Mouse (Mus musculus) c-Kit-negative CD71-positive TER-119-positive erythroid progenitor cells, embryonic 14.5 days (primary cell): ENCODE results near the gene Tpm3.

ENCODE experiments used
- DNase-seq: peaks from one replicate; pipeline ENCODE4 v3.0.0-alpha.2; 2013; ENCODE audit warnings: low read depth, low spot score

Gene Tpm3

GRCm38 (mm10) chr3:90136660-90137059, 64.2 kb downstream of the Tpm3 start:
- DNase-seq = no peak

- DNase-seq = no peak
Measured at GRCm38 (mm10) chr3:90137606-90138005, 65.2 kb downstream of the Tpm3 start.

DNA sequence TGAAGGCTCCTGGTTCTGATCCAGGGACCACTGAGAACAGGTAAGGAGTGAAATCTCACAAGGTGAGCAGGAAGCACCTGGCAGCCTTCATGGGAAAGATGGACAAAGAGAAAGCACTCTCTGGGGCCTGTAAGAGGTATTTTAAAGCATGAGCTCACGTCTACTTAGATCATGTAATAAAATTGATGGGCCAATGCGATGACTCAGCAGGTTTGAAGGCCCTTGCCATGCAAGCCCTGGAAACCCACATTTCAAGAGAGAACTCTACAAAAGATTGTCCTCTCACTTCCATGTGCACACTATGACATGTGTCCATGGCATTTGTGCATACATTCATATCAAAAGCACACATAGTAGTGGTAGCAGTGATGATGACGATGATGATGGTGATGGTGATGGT, 67.5 kb downstream of the Tpm3 start:
- DNase-seq = no peak

DNA sequence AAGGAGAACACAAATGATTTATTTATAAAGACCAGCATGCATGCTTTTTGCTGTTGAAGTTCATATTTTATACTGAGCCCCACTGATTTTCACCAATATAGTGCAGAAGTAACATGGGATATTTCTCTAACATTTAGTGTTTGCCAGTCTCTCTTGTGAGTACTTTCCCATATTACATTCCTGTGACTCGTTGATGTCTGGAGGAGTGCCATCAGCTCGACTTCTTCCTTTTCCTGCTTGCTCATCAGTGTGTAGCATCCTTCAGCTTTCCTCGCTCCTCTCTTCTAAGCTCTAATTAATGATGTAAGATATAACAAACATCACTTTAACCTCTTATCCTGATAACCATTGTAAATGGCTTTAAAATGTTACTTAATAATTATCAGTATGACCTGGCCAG, 73.0 kb downstream of the Tpm3 start:
- DNase-seq = no peak

DNA sequence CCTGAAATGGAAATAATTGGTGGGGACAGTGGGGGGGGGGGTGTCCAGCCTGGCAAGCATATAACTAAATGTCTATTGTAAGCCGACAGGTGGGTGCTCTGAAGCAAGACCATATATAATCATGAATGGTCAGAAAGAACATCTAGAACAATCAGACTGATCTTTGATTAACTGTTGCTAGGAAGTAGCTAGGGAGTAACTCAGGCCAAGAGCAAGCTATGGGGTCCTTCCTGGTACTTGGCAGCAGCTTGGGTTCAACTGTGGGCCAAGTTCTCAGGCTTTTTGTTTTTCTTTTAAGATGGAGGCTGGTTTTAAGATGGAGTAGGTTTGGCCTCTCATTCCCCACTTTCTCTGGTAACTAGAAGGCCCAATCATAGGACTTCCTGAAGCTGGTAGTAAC, 74.2 kb downstream of the Tpm3 start:
- DNase-seq = no peak
